Mouse (Mus musculus) spleen, embryonic (tissue): Measurements from ENCODE around the gene Prkg2.

ENCODE experiments used
- CTCF ChIA-PET: fragments of 350-600 bp; sonication (Branson Sonifier 250); formaldehyde crosslinking; loops from one replicate; lab custom pipeline; 2022; lab: Charles Lee

Gene Prkg2

DNA sequence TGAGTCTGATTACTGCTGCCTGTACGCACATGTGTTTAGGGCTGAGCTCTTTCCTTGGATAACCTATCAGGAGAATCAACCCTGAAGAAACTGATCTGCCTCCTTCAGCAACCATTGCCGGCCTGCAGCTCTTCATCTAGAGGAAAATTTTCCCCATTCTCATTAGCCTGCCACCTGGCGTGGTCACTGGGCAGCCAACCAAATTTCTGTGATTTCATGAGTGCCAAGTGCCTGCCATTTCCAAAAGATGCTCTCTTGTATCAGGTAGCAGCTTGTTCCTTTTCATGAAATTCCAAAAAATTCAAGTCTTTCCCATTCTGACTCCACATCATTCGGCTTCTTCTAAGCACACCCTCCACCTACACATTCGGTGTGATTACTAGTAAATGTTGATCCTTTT, 136.2 kb downstream of the Prkg2 start:
- CTCF ChIA-PET: no interaction called here

DNA sequence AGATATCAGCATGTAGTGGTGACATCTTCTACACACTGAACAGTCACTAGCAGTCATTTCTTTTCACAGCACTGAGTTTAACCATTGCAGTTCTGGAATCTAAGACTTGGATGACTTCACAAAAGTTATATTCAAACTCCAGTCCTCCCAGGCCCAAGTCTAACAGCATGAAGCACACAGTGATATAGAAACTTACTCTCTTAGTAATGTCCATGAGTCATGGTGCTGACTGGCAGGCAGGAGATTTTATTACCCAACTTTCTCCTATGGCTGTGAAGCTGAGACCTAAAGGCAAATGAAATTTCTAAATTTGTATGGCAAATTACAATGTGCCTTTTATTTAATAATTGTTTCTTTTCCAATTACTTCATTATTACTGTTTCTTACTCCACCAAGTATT, 139.2 kb downstream of the Prkg2 start:
- CTCF ChIA-PET: no interaction called here

DNA sequence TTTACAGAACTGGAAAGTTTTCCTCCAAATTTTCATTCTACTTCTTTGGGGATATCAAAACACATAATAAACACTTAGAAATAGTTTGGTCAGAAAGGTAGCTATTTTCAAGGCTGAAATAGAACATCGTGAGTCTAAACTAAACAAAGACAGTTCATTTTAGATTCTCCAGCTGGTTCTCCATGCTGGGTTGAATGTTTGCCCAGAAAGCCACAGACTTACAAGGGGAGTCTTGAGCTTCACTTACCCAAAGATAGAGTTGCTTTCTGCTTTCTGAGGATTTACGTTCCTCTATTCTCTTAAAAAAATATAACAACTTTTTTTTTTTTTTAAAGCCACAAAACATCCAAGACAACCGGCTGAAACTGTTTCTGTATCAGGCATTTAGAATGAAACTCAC, 142.9 kb downstream of the Prkg2 start:
- CTCF ChIA-PET: no interaction called here

DNA sequence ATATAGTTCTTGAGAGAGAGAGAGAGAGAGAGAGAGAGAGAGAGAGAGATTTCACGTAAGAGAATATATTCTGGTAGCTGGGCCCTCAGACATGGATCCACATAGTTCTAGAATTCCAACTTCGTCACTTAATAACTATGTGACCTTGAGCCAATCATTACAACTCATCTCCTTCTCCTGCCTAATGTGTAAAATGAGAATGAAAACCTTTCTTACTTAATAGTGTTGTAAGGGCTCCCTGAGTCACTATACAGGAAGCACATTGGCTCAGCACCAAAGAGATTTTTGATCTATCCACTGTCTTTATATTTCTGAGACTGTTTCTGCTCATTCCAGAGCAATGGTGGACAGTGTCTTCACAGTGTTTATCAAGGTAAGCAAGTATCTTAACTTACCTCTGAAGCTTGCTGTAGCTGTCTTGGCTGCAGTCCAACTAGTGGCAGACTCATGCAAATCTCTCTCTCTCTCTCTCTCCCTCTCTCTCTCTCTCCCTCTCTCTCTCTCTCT, 146.6 kb downstream of the Prkg2 start:
- CTCF ChIA-PET: no interaction called here

DNA sequence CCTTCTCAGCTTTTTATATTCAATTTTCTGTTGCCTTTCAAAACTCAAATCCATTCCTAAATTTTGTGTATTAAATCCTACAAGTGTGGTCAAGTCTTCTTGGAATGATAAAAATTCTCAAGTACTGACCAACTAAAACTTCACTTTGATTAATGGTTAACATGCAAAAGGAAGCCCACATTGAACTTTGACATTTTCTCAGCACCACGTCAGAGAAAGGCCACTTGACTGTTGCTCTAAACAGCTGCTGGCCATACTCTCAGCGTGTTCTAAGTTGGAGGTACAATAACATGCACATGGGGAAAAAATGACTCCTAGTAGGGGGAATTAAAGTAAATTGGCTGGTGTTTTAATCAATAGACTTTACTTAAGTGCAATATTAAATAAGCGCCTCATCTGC, 155.1 kb downstream of the Prkg2 start:
- CTCF ChIA-PET: no interaction called here
